Mouse (Mus musculus) hematopoietic multipotent progenitor cell, adult 10-12 weeks (in vitro differentiated cells): ENCODE measurements around the gene Tent5a. TPM values are rescaled to one million over a fixed set of nuclear protein-coding genes. Genes with fewer than 3 reads are reported as not detected.

Source experiments
- polyA plus RNA-seq: library from polyadenylated mRNA; stranded (reverse); fragments of >175 nt; gene quantifications from 2 replicates; pipeline ENCODE4 v1.2.3, GENCODE M21; 2012; ENCODE audit warnings: low replicate concordance

The Tent5a gene
- polyA plus RNA-seq = 6.1 and 6.9 TPM in 2 replicates

DNA sequence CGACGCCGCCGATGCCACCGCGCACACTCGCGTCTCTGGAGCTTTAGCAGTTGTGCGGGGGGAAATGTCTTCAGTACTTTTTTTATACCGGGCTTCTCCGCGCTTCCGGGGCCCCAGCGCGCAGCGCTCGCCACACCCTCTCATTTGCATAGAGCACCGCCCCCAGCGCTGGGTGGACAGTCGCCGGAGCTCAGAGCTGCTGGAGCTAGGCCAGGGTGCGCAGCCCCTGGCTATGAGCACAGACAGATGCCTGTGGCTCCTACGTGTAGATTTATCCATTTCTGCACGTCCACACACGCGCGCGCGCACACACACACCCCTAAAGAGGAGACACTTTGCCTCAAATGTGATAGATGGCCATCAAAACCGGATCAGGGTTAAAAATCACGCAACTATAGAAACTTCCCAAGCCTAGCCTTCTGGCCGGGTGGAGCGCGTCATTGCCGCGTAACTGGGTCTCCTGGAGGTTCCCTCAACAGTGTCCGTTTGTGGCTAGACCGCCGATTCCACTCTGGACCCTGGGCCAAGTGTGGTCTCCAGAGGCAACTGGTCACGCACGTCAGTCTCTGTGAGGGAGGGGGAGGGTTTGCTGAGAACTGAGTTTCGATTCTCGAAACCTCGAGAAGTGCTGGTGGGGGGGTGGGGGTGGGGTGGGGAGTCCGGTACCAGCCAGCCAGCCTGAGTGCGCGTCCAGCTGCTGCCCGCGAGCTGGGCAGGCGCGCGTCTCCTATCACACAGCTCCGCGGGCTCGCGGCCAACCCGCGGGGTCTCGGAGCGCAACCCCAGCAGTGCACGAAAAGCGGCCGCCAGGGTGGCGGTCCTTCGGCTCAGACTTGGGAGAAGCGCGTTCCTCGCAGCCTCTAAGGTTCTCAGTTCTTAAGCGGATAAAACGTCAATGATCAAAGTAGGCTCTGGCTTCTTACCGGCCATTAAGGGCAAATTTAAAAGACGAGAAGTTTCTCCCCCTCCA lies at the start of gene Tent5a:
Gene Tent5a, minus strand, starts transcription at position 107 of the 970 bp plus-strand sequence.

DNA sequence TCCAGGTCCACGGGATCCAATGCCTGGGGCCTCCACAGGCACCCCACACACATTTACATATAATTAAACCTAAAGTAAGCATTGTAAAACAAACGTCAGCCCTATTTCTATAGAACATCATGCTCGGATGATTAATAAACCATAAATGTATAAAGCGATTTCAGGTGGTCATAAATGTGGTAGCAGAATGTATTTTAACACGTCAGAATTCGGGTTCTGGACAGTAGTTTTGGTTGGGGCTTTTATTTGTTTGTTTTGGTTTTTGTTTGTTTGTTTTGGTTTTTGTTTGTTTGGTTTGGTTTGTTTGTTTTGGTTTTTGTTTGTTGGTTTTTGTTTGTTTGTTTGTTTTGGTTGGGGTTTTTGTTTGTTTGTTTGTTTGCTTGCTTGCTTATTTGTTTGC lies 14.7 kb downstream of the Tent5a start, which contains the start of gene Gm11114:
Gene Gm11114, plus strand, starts transcription at position 301 of the 400 bp plus-strand sequence.

Other genes starting within 250 kb of the Tent5a start
- not detected in 2 replicates for gene Gm11114, start 14.6 kb downstream of the Tent5a start, polyA plus RNA-seq